Mouse (Mus musculus): Measurements from ENCODE around the gene Mst1r.

Gene Mst1r

GRCm38 (mm10) chr9:107959896-107960295 lies 53.2 kb downstream of the Mst1r start:
- no peak for DNase-seq

- no peak for DNase-seq
Observed at GRCm38 (mm10) chr9:107960928-107961327, 54.3 kb downstream of the Mst1r start.

- DNase-seq: no peak
Observed at GRCm38 (mm10) chr9:107961351-107961762, 54.7 kb downstream of the Mst1r start.

- no peak for DNase-seq
Observed at GRCm38 (mm10) chr9:107961881-107962280, 55.2 kb downstream of the Mst1r start.

GRCm38 (mm10) chr9:107962916-107963315 lies 56.2 kb downstream of the Mst1r start:
- no peak for DNase-seq

- peak; percentile 93 for DNase-seq
Observed at GRCm38 (mm10) chr9:107963700-107964099, 57.0 kb downstream of the Mst1r start.

- DNase-seq: no peak
Observed at GRCm38 (mm10) chr9:107964681-107965080, 58.0 kb downstream of the Mst1r start.

- DNase-seq: no peak
Observed at GRCm38 (mm10) chr9:107966676-107967075, 60.0 kb downstream of the Mst1r start.

GRCm38 (mm10) chr9:107967437-107967836 lies 60.8 kb downstream of the Mst1r start:
- DNase-seq: no peak

GRCm38 (mm10) chr9:107968531-107968930 lies 61.9 kb downstream of the Mst1r start:
- DNase-seq: no peak

Data from lung, postnatal 14 days (tissue).